Mouse (Mus musculus): ENCODE data around the gene Cartpt. TPM values are rescaled to one million over a fixed set of nuclear protein-coding genes. Genes with fewer than 3 reads are reported as not detected.
"Not testable (repeated sequence)": the region's sequence is repeated elsewhere in the genome, so short reads cannot be mapped to it uniquely, and the experiment has no call there.

Cartpt gene
- polyA plus RNA-seq, 1 experiment = 0.36 TPM

- no peak for DNase-seq (ENCODE audit: low read depth)
These were observed 43.6 kb downstream of the Cartpt start for GRCm38 (mm10) chr13:99857336-99857735.

- no peak for DNase-seq (ENCODE audit: low read depth)
These were observed 45.7 kb downstream of the Cartpt start for GRCm38 (mm10) chr13:99855229-99855628.

- DNase-seq (ENCODE audit: low read depth) = no peak
These were observed 47.8 kb downstream of the Cartpt start for GRCm38 (mm10) chr13:99853131-99853530.

GRCm38 (mm10) chr13:99852416-99852815 lies 48.5 kb downstream of the Cartpt start:
- not testable (repeated sequence) for DNase-seq (ENCODE audit: low read depth)

GRCm38 (mm10) chr13:99851026-99851425 lies 49.9 kb downstream of the Cartpt start:
- no peak for DNase-seq (ENCODE audit: low read depth)

- DNase-seq (ENCODE audit: low read depth) = no peak
These were observed 51.3 kb downstream of the Cartpt start for GRCm38 (mm10) chr13:99849597-99849996.

Other genes with a start within 250 kb of the Cartpt start
- gene Mccc2, start 114.5 kb upstream of the Cartpt start, polyA plus RNA-seq (2012; rRNA removed) = 38.8 and 50.0 TPM in 2 replicates
- gene Bdp1, start 203.0 kb upstream of the Cartpt start, polyA plus RNA-seq (2012; rRNA removed) = 2.1 and 3.3 TPM in 2 replicates
- 4.7 and 9.7 TPM in 2 replicates for gene Serf1, start 206.9 kb upstream of the Cartpt start, polyA plus RNA-seq (2012; rRNA removed)
- gene Smn1, start 223.8 kb upstream of the Cartpt start, polyA plus RNA-seq (2012; rRNA removed) = 11.7 and 16.0 TPM in 2 replicates